Mouse (Mus musculus): Measurements from ENCODE around the gene Il23r. TPM values are rescaled to one million over a fixed set of nuclear protein-coding genes. Genes with fewer than 3 reads are reported as not detected.

Gene Il23r
- 0.23 TPM in 1 of 4 replicates, not detected in the others for total RNA-seq (2023)

GRCm38 (mm10) chr6:67491755-67492154 lies at the start of gene Il23r:
Gene Il23r, minus strand, starts transcription at chr6:67491855.

GRCm38 (mm10) chr6:67535777-67536054 lies 44.1 kb upstream of the Il23r start, which contains the start of gene Tacstd2:
Gene Tacstd2, minus strand, starts transcription at chr6:67535796.

GRCm38 (mm10) chr6:67375982-67376391 lies 115.7 kb downstream of the Il23r start, which contains the start of gene Il12rb2:
Gene Il12rb2, minus strand, starts transcription at chr6:67376188.

Other genes with a start within 250 kb of the Il23r start
- gene Il12rb2, start 115.7 kb downstream of the Il23r start, total RNA-seq (2023) = 0.33 to 0.44 TPM in 2 of 4 replicates, not detected in the others
- gene Tacstd2, start 43.9 kb upstream of the Il23r start, total RNA-seq (2023) = 2.5 to 4.0 TPM (median 3.6 TPM) in 4 replicates